Mouse (Mus musculus) kidney, postnatal 36 days (tissue): ENCODE data around the gene Rps5.
"Not testable (repeated sequence)": the region's sequence is repeated elsewhere in the genome, so short reads cannot be mapped to it uniquely, and the experiment has no call there.

Experiments
- DNase-seq, 2 experiments: peaks; one replicate each; pipeline ENCODE4 v3.0.0; 2021 to 2022; ENCODE audit warnings: mixed read lengths in 2 of 2

Gene Rps5

DNA sequence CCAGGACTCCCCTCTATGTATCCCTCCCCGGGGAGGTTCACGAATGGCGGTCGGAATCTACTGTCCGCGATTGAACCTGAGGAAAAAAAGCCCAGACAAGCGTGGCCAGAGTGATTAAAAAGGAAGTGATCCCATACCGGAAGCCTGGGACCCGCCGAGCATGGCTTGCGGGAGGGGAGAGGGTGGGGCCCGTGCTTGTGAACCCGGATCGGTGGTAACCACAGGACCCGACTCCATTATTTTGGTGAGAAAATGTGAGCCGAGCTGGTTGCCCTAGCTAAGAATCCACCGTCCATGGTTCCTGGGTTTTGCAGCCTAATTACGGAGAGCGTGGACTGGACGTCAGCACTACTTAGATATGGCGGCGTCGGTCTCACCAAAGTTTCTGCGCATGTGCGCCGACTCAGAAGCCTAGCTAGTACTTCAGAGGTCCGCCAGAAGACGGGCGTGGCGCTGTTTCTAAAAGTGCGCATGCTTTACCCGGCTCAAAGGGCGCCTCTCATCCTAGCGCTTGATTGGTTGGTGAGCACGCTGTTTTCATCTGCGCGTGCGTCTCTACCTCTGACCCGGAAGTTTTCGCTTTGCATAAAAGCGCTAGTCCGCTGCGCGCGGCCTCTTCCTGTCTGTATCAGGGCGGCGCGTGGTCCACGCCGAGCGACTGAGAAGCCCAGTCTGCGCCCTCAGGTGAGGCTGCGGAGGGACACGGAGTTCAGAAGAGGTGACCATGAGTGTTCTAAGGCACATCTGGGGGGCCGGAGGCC lies at the start of gene Rps5:
Gene Rps5, plus strand, starts transcription at position 586 of the 761 bp plus-strand sequence.
- peak; percentile 99 for DNase-seq

DNA sequence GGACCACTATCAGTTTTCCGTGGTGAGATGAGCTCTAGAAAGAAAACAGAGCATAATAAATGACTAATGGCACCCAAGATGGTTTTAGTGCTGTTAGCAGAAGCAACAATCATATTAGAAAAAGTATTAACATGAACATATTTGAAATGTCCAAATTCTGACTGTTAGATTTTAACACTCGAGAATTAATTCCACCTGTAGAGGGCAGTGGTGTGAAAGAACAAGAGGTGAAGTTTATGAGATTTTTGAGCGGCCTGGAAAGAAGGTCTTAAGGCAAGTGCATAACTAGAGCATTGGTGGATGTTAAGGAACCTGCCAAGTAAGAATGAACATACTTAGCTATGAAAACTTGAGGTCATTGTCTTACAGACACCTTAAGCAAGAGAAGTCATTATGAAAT lies 47.8 kb upstream of the Rps5 start:
- peak; percentile 29 to 49 for DNase-seq

DNA sequence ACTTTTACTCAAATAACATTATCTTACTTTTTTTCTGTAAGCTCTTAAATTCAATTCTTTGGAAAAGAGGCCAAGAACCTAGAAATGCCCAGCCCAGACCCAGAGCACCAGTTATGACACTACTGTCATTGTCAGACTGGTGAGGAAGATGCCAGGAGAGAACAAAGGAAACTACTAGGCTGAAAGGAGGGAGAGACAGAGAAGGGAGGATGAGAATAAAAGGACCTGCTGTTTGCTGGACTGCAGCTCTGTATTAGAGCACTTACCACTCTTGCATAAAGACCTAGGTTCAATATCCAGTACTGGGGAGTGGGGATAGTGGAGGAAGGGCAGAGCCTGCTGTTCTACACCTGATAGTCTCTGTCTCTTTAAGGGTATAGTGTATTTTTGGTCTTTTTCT lies 42.1 kb upstream of the Rps5 start:
- no peak for DNase-seq

DNA sequence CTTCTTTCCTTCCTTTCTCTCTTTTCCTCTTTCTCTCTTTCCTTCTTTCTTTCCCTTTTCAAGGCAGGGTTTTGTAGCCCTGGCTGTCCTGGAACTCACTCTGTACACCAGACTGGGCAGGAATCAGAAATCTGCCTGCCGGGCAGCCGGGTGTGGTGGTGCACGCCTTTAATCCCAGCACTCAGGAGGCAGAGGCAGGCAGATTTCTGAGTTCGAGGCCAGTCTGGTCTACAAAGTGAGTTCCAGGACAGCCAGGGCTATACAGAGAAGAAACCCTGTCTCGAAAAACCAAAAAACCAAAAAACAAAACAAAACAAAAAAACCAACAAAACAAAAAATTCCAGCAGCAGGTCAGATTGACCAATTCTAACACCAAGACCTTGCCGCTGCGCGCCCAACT lies 41.6 kb upstream of the Rps5 start:
- DNase-seq, result not testable (repeated sequence)

DNA sequence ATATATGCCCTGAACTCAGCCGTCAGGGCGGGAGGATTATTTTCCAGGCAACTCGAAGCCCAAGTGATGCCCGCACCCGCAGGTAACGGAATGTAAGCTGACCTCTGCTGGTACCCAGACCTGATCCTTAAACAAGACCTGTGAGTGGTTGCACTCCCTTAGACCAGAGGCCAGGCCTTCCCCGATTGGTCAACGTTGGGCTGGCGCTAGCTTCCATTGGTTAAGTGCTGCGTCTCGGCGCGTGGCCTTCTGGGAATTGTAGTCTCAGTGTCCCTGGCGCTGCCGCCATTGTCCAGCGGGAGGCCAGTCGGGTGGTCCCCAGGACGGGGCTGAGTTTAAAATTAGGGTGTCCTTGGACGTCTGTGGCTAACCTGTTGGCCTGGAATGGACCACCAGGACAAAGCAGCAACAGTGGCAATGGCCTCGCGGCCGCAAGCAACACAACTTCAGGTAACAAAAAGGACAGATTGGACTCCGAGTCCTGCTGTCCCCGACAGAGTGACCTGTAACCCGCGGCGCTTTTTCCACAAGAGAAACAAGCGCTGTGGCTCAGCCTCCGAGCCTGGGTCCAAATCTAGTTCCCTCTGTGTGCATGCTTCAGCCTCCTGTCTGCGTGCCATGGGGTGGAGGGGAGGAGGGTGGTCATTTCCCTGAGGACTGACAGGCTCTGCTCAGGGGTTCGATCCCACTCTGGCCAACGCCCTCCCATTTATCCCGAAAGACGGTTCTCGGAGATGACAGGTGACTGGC lies 41.0 kb upstream of the Rps5 start, which contains the start of gene Zfp128:
Gene Zfp128, plus strand, starts transcription at position 267 of the 750 bp plus-strand sequence.
- DNase-seq, result peak; percentile 97

DNA sequence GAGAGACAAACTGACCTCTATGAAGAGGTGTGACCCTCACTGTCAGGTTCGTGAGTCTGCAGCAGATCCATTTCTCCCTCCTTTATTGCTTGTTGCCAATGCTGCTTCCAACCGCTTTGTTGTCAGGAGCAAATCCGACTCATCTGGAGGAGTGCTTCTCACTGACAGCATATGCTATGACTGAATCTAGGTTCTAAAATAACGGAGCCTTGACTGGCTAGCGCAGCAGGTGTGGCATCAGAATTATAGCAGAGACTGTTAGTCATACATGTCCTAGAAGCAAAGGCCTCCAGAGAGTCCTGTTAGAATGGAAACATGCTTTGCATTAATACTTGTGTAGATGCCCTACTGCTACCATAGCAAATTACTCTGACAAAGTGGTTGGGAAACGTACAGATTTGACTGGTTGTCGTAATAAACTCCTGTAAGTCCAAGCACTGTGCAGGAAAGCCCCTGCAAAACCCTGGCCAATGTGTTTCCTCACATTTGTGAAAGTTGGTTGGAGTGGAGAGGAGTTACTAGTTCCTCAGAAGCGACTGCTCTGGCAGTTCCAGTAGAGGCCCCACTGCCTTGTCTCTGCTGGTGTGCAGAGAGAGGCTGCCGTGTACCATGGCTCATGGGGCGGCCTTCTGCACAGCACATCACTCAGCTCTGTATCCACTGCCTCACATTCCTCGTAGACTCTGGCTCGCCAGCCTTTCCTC lies 35.4 kb upstream of the Rps5 start:
- no peak for DNase-seq

DNA sequence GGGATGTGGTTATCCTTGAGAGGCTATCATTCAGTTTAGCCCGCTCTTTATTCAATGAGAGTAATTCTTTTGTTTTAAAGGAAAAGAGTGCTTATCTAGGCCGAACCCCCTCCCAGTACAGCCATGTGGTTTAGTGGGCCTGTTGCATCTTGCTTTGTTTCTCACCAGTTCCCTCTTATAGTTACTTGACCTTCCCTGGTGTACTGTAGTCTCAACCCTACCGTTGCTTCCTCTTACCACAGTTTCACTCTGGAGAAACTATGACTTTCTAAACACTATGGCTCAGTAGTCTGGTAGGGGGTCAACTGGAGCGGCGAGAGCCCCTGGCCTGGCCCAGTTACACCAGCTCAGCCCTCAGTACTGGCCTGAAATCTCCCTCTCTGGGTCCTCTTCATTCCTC lies 34.5 kb upstream of the Rps5 start:
- DNase-seq, result no peak

DNA sequence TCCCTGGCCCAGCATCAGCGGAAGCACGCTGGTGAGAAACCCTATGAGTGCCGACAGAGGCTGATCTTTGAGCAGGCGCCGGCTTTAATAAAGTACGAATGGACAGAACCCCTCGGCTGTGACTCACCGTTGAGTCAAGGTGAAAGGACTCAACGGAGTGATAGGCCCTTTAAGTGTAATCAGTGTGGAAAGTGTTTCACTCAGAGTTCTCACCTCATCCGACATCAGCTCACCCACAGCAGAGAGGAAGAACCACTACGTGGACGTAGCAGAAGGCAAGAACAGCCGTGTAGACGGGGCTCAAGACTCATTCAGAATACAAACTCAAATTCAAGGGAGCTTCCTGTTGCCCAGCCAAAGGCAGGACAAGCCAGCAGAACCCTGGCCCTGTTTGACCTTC lies 31.2 kb upstream of the Rps5 start:
- DNase-seq, result no peak

DNA sequence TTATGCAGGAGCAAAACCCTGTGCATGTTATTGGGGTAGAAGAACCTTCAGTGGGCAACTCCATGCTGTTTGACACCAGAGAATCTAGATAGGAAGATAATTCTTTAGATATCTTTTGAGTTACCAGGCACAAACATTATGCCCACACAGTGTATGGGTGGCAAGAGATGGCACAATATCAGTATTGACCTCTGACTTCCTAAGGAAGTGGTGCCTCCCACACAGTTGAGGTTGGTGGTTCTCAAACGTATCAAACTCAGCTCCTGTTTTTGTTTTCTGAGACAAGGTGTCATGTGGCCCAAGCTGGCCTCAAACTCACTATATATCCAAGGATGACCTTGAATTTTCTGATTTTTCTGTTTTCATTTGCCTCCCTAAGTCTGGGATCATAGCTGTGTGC lies 30.8 kb upstream of the Rps5 start:
- DNase-seq, result no peak

DNA sequence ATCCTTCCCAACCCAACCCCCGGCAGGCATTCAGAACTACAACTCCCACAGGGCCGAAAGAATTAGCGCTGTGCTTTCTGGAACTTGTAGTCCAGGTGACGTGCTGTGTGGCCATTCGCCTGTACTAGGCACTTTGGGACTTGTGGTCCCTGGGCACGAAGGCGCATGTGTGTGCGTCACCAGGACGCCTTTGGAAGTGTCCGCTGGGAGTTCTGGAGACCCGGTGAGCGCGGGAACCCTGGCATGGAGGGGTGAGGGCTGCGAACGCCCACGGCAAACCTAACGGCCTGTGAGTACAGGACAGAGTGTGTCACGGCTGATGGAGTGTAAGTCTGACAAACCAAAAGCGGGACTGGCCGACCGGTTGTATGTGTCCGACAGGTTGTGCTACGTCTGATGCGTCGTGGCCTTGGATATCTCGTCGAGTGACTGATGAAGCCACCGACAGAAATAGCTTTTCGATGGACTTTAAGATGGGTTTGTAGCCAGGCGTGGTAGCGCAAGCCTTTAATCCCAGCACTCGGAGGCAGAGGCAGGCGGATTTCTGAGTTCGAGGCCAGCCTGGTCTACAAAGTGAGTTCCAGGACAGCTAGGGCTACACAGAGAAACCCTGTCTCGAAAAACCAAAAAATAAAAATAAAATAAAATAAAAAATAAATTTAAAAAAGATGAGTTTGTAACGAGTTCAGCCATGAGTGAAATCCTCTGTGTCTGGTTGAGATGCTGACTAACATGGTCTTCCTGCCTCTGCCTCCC lies 24.3 kb upstream of the Rps5 start, which contains the start of gene Zscan22:
Gene Zscan22, plus strand, starts transcription at position 161 of the 756 bp plus-strand sequence.
- DNase-seq, result peak; percentile 94 to 97

DNA sequence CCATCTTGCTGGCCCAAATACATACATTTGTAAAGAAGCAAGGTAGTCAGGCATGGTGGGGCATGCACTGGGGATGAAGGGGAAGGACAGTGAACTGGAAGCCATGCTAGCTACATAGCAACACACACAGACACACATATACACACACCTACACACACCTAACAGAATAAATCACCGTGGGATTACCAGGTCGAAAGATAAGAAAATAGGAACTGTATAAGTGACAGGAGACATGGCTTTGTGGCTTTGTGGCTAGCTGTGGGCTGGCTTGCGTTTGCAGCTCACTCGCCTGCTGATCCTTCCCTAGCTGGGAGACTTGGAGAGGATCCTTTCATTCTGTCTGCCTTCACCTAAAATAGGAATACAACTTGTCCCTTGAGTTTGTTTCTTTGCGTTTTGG lies 20.6 kb upstream of the Rps5 start:
- no peak for DNase-seq

DNA sequence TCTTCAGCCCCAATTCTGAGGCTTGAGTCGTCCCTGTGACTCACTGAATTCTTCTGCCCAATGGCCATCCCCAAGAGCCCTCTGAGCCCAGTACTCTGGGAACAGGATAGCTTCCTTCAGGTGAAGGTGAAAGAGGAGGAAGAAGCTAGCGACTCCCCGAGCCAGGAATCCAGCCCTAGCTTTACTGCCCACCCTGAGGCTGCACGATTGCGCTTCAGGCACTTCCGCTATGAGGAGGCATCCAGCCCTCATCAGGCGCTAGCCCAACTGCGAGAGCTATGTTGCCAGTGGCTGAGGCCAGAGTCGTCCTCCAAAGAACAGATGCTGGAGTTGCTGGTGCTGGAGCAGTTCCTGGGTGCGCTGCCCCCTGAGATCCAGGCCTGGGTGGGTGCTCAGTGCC lies 18.5 kb upstream of the Rps5 start:
- peak in 1 of 2 experiments; percentile 6 for DNase-seq

DNA sequence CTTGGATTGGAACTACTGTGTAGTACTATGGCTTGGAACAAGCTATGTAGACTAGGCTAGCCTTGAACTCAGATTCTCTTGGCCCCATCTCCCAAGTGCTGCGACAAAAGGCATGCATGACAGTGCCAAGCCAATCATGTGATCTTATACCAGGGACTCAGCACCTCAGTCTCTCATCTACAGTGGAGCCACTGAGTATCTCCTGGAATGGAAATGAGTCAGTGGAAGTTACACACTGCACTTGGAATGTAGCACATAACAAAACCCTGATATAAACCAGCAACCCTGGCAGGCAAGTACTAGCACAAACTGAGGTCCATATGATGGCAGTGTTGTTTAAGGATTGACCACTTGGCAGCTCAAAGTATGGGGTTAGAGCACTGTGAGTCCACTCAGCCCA lies 16.9 kb upstream of the Rps5 start:
- DNase-seq, result no peak

DNA sequence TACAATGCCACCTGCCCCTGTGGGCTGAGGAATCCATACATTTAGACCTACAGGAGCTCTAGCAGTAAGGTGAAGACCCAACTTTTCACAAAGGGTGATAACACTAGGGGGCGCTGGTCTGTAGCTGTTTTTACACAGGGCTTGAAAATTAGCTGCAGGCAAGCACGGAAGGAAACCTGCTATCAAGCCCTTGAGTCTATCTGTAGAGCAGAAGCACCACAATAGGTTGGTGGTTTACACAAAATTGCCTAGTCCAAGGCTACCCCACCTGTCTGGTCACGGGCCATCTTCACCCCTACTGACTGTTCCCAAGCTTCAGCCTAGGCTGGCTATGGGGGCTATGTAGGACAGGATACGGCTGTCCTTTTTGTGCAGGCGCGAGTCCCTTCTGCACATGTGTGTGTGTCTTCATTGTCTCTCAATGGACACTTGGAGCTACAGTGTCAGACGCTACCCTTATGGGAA lies 12.6 kb upstream of the Rps5 start:
- DNase-seq, result peak; percentile 79 to 90

DNA sequence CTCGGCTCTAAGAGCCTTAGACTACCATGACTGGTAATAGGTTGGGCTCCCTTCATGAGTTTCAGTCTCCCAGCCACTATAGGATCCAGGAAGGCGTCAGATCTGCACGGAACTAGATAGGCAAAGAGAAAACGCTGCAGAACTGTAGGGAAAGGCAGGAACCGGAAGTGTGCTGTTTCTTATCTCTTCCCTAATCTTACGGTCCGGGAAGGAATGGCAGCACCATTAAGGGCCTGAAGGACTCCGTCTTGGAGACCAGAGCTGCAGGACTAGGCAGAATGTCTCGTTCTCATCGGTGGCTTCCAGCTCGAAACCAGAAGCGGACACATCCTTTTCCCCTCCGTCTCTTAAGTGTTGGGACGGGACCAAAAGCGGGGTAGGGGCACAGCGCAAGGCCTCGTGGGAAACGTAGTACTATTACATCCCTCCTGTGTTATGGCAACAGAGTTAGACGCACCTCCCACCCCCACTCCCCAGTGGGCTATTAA lies 11.9 kb upstream of the Rps5 start:
- DNase-seq, result peak; percentile 60 to 75

DNA sequence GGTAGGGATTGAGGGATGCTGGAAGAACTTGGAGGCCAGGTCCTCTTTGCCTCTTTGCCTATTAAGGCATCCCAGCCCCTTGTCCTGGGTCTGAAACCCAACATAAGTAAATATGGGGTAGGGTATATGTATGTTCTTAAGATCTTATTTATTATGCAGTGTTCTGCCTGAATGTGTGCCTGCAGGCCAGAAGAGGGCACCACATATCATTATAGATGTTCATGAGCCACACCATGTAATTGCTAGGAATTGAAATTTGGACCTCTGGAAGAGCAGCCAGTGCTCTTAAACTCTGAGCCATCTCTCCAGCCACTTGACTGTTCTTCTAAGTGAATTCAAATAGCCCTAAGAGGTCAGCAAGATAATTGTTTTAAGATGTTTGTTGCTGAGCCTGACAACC lies 8.5 kb upstream of the Rps5 start:
- DNase-seq, result peak; percentile 19

DNA sequence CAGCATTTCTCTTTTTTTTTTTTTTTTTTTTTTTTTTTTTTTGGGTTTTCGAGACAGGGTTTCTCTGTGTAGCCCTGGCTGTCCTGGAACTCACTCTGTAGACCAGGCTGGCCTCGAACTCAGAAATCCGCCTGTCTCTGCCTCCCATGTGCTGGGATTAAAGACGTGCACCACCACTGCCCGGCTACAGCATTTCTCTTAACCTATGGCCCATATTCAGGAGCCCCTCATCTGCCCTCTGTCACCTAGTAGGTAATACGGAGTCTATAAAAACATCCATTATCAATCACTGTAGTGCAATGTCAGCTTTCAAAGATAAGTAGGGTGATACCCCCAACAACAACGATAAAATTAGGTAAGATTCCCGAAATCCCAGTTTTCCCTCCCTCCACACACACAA lies 1.6 kb upstream of the Rps5 start:
- DNase-seq, result not testable (repeated sequence)

DNA sequence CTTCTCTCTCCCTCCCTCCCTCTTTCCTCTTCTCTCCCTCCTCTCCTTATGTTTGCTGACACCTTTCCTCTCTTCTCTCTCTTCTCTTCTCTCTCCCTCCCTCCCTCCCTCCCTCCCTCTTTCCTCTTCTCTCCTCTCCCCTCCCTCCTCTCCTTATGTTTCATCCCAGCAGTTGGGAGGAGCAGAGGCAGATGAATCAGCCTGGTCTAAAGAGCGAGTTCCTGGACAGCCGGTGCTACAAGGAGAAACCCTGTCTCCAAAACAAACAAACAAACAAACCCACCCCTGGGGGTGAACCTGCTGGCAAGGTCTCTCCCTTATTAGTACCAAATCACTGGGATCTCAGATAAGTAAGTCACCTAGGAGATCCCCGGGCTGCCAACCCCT lies 779 bp upstream of the Rps5 start:
- peak in 1 of 2 experiments; percentile 6 for DNase-seq

DNA sequence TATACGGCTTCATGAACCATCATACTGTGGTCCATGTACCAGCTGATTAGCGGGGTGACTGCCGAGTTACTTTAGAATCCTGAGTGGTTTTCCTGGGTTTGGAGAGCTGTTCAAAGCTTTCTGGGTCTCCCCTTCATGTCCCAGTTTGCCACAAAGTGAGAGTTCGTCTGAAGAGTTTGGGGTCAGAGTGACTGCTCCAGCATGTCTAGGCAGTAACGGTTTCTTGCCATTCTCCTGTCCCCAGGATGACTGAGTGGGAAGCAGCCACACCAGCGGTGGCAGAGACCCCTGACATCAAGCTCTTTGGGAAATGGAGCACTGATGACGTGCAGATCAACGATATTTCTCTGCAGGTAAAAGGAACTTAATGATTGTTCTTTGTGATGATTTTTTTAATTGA lies 639 bp downstream of the Rps5 start:
- DNase-seq, result no peak

DNA sequence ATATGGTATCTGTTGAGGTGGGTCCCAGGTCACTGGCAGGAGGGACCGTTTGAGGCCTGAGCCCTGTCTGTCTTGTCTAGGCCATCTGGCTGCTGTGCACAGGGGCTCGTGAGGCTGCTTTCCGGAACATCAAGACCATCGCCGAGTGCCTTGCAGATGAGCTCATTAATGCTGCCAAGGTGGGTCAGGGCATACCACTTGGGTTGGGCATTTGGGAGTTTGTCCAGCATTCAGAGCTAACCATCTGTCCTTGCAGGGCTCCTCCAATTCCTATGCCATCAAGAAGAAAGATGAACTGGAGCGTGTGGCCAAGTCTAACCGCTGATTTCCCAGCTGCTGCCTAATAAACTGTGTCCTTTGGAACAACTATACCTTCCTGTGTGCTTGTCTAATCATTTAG lies 4.2 kb downstream of the Rps5 start:
- DNase-seq, result no peak

DNA sequence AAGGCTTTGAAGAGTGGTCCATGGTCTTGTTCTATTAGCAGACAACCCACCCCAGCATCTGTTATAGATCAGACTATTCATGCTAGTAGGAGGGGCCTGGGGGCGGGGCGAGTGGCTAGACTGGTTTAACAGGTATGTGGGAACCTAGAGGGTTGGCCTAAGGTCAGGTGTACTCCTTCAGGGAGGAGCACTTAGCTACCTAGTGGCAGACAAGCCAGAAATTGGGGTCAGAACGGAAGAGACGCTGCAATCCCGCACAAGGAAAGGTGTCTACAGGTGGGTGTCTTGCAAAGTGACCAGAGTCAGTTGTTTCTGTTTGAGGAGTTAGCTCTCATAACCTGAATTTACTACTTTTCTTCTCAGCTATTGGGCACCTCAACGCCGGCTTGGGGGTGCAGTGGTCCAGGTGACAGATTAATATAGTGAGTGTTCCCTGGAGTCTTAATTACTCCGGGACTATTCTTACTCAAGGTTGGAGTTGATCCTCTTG lies 5.1 kb downstream of the Rps5 start, which contains the start of gene Rnf225:
Gene Rnf225, plus strand, starts transcription at position 226 of the 490 bp plus-strand sequence.
- DNase-seq, result peak; percentile 47 to 73
